Mouse (Mus musculus) liver, embryonic 16.5 days (tissue): ENCODE measurements at regions not wholly inside any gene's neighbourhood (a gene's known extent, or its start where the extent isn't known, plus 50 kb on each side); places are given as distances from the start of the nearest gene placed in this dataset.
"Not testable (repeated sequence)": the region's sequence is repeated elsewhere in the genome, so short reads cannot be mapped to it uniquely, and the experiment has no call there.

ENCODE experiments used
- ATAC-seq: fragments of 200-750 bp; cut with Nextera tagmentation; 2 replicates; pipeline ENCODE4 v1.8.0; 2017; ENCODE audit warnings: low read depth, mild to moderate bottlenecking, moderate number of reproducible peaks, moderate library complexity
- H3K27ac ChIP-seq: fragments of 300-500 bp; sonication (generic); 2 replicates; pipeline ENCODE4 v1.5.1; 2014; ENCODE audit warnings: mild to moderate bottlenecking, low read length
- H3K27me3 ChIP-seq: fragments of 300-500 bp; sonication (generic); 2 replicates; pipeline ENCODE4 v1.6.1; 2014; ENCODE audit warnings: low read depth, low read length, mixed read lengths; ENCODE audit not compliant: control insufficient read depth, insufficient read depth
- H3K36me3 ChIP-seq: fragments of 300-500 bp; sonication (generic); 2 replicates; pipeline ENCODE4 v1.6.1; 2014; ENCODE audit warnings: mild to moderate bottlenecking; ENCODE audit not compliant: control insufficient read depth, insufficient read depth
- H3K4me1 ChIP-seq: fragments of 300-500 bp; sonication (generic); 2 replicates; pipeline ENCODE4 v1.6.1; 2014; ENCODE audit warnings: low read depth, low read length, mixed read lengths; ENCODE audit not compliant: control insufficient read depth
- H3K4me2 ChIP-seq: fragments of 300-500 bp; sonication (generic); 2 replicates; pipeline ENCODE4 v1.6.1; 2014; ENCODE audit warnings: low read depth, low read length, mixed read lengths
- H3K4me3 ChIP-seq: fragments of 300-500 bp; sonication (generic); 2 replicates; pipeline ENCODE4 v1.5.1; 2014; ENCODE audit warnings: low read depth, mild to moderate bottlenecking, low read length
- H3K9ac ChIP-seq: fragments of 300-500 bp; sonication (generic); 2 replicates; pipeline ENCODE4 v1.6.1; 2014; ENCODE audit warnings: low read depth, low read length
- H3K9me3 ChIP-seq: fragments of 300-500 bp; sonication (generic); replicated peaks from 2 replicates; pipeline ENCODE4 v1.6.1; 2016; ENCODE audit warnings: low read length; ENCODE audit not compliant: control insufficient read depth
- WGBS: fragments of 180-500 bp; shearing (Covaris S2); extraction: QIAGEN DNeasy Blood & Tissue Kit; methylation state at CpG from one replicate; pipeline ENCODE4 v1.1.7; 2014; ENCODE audit not compliant: insufficient replicate concordance; 5-methylcytosine and 5-hydroxymethylcytosine counted together

GRCm38 (mm10) chr5:12808729-12809128, 316.5 kb upstream of the Sema3a start:
- Histone ChIP-seq H3K36me3 (no peaks in the 10 kb centered on the region), H3K27me3 (no peaks in the 10 kb centered on the region), H3K4me1 (no peaks in the 10 kb centered on the region), H3K4me2 (no peak overlapping the region), H3K27ac (no peak overlapping the region), H3K9ac (no peak overlapping the region), H3K4me3 (no peak overlapping the region), H3K9me3 (no peaks in the 10 kb centered on the region)
- ATAC-seq, result no peak
- WGBS, result 62% methylated on average over 1 of the region's 1 CpGs

DNA sequence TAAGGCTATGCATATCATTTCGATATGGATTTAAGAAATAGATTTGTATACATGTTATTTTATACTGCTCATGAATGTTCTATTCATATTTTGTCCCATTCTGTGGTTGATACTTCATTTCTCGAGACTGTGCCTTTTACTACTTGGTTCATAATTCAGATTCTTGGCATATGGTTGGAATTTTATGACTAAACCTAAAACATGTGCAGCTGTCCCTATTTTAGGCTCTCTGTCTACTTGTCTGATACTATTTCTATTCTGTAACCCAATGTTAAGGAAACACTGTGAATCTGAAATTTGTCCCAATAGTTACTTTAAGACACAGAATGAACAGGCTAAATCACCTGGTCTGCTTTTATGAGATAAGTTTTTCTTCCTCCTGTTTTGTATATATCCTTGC, 315.3 kb upstream of the Sema3a start:
- WGBS, result 47% methylated on average over 2 of the region's 2 CpGs

DNA sequence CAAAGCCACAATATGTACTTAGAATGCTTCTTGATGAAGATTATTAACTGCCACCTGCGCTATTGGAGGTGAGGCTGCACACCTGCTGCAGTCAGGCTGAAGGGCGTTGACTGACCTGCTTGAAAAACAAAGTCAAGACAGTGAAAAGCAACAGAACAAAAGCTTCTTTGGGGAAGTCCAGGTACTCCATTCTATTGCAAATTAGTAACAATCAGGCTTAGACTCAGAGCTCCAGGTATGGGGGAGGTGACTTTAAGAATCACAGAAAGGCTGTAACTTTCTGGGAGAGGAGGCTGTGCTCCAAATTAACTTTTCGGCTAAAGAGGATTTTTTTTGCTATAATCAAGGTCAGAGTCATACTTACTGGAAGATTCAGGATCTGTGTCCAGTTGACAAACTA, 278.0 kb upstream of the Sema3a start:
- not testable (repeated sequence) for H3K4me3 ChIP-seq, H3K27me3 ChIP-seq, H3K9ac ChIP-seq, H3K36me3 ChIP-seq, H3K27ac ChIP-seq, ATAC-seq, H3K4me1 ChIP-seq, H3K9me3 ChIP-seq, H3K4me2 ChIP-seq
- 49% methylated on average over 3 of the region's 3 CpGs for WGBS

More for the DNA sequence above, 315.3 kb upstream of the Sema3a start:
- Histone ChIP-seq H3K9ac (no peak overlapping the region), H3K4me1 (no peaks in the 10 kb centered on the region), H3K36me3 (no peaks in the 10 kb centered on the region), H3K4me2 (no peak overlapping the region), H3K27ac (no peak overlapping the region), H3K4me3 (no peak overlapping the region), H3K27me3 (no peaks in the 10 kb centered on the region), H3K9me3 (no peaks in the 10 kb centered on the region)
- ATAC-seq, result no peak

GRCm38 (mm10) chr5:12856869-12857268, 268.3 kb upstream of the Sema3a start:
- Histone ChIP-seq H3K27me3 (no peaks in the 10 kb centered on the region), H3K27ac (no peak overlapping the region), H3K9ac (no peak overlapping the region), H3K4me1 (no peaks in the 10 kb centered on the region), H3K4me3 (no peak overlapping the region), H3K9me3 (no peaks in the 10 kb centered on the region), H3K4me2 (no peak overlapping the region), H3K36me3 (no peaks in the 10 kb centered on the region)
- no peak for ATAC-seq
- 66% methylated on average over 2 of the region's 2 CpGs for WGBS

DNA sequence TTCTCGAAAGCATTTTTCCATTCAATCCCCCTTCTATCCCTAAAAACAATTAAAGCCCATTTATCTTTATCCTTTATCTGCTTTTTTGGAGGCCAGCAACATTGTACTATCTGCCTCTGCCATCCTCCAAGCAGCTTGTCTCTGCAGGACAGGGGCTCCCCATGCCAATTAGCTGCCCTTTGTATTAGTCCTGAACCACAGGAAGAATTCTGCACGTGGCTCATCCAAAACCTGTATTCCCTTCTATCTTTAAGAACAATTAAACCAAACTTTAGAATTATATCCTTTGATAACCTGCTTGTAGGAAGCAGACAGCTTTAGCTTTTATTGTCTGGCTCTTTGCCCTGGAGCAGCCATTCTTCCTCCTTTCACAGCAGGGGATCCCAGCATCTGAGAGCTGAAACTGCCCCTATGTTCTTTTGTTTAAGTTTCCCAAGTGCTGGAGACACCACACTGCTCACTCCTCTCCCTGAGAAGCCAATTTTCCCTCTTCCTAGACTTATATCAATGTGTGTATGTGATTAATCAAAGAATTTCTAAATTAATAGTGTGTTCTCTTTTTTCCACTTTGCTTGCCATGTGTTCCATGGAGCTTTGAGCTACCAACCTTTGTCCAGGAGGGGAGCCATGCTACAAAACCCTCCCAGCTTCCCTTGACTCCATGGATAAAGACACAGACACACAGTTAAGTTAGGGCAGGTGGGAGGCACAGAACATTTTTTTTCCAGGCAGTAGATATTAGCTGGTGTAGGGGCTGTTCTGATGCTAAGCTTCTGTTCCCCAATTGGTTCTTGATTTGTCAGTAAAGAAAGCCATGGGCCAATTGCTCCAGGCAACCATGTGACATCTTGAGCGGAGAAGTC, 256.6 kb upstream of the Sema3a start:
- Histone ChIP-seq H3K9ac (no peak overlapping the region), H3K4me2 (no peak overlapping the region), H3K36me3 (no peaks in the 10 kb centered on the region), H3K27ac (no peak overlapping the region), H3K27me3 (no peaks in the 10 kb centered on the region), H3K9me3 (no peaks in the 10 kb centered on the region), H3K4me3 (no peak overlapping the region), H3K4me1 (no peaks in the 10 kb centered on the region)
- no peak for ATAC-seq
- WGBS, result 38% methylated on average over 3 of the region's 3 CpGs

GRCm38 (mm10) chr5:12872888-12873287, 252.3 kb upstream of the Sema3a start:
- Histone ChIP-seq H3K27me3 (no peaks in the 10 kb centered on the region), H3K4me3 (no peak overlapping the region), H3K9me3 (no peaks in the 10 kb centered on the region), H3K4me2 (no peak overlapping the region), H3K4me1 (no peaks in the 10 kb centered on the region), H3K9ac (no peak overlapping the region), H3K27ac (no peak overlapping the region), H3K36me3 (no peaks in the 10 kb centered on the region)
- 63% methylated on average over 3 of the region's 3 CpGs for WGBS
- ATAC-seq, result no peak

DNA sequence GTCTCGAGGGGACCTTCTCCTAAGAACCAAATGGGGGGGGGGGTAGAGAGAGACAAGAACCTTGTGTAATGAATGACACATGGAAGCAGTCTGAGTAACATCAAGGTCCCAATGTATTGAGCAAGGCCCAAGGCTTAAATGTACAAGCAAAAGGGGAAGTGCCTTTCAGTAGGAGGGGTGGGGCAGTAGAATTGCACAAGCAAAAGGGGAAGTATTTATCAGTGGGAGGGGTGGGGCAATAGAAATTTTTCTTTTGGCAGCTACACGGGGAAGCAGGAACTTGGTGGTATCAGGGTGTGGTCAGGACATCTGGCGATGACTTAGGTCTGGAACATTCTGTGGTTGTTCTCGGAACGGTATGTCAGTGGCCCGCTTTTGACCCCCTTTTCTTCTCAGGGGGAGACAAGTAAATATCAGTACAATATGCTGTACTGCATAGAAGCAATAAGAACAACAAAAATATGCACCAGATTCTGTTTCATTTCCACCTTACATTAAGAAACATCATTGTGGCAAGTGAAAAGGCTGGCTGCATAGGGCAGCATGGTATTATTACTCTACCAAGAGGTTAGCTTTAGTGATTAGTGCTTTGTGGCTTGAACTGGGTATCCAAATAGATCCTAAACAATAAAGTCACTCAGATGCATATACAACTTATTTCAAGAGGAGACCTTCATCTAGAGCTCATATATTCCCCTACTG, 247.5 kb upstream of the Sema3a start:
- no peaks in the 10 kb centered on the region for H3K4me1 ChIP-seq
- no peaks in the 10 kb centered on the region for H3K36me3 ChIP-seq
- no peaks in the 10 kb centered on the region for H3K27me3 ChIP-seq
- no peak overlapping the region for H3K4me3 ChIP-seq
- H3K4me2 ChIP-seq, result no peak overlapping the region
- no peaks in the 10 kb centered on the region for H3K9me3 ChIP-seq
- whole genome bisulfite sequencing, result 26% methylated on average over 6 of the region's 6 CpGs
- H3K27ac ChIP-seq, result no peak overlapping the region
- ATAC-seq, result no peak
- no peak overlapping the region for H3K9ac ChIP-seq

DNA sequence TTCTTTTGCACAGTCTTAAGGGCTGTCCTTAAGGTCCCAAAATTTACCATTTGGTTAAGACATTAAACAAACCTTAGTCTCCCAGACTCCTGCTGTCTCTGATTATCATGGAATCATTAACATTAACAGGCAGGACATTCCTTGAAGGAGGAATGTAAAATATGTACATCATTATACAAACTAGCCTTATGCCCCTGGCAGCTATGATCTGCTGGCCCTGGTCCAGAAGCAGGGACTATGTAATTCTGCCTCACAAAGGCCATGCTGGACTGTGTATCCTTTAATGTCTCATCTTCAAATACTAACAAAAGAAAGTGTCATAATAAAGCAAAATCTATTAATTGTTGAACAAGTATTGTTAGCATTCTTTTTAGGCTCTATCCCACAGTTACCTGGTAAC, 232.9 kb upstream of the Sema3a start:
- Histone ChIP-seq H3K27me3 (no peaks in the 10 kb centered on the region), H3K27ac (no peak overlapping the region), H3K4me3 (no peak overlapping the region), H3K9ac (no peak overlapping the region), H3K36me3 (no peaks in the 10 kb centered on the region), H3K4me1 (no peaks in the 10 kb centered on the region), H3K4me2 (no peak overlapping the region), H3K9me3 (no peaks in the 10 kb centered on the region)
- no peak for ATAC-seq

GRCm38 (mm10) chr5:12894638-12895037, 230.6 kb upstream of the Sema3a start:
- 28% methylated on average over 2 of the region's 2 CpGs for WGBS
- no peak overlapping the region for H3K27ac ChIP-seq
- no peak for ATAC-seq
- H3K9ac ChIP-seq, result no peak overlapping the region
- H3K9me3 ChIP-seq, result no peaks in the 10 kb centered on the region
- no peak overlapping the region for H3K4me2 ChIP-seq
- no peaks in the 10 kb centered on the region for H3K4me1 ChIP-seq
- H3K4me3 ChIP-seq, result no peak overlapping the region
- no peaks in the 10 kb centered on the region for H3K27me3 ChIP-seq
- no peaks in the 10 kb centered on the region for H3K36me3 ChIP-seq
